Mouse (Mus musculus) common myeloid progenitor, adult 5-6 weeks (primary cell): ENCODE results near the gene Gabrr2. TPM values are rescaled to one million over a fixed set of nuclear protein-coding genes. Genes with fewer than 3 reads are reported as not detected.

Source experiments
- total RNA-seq: library from RNA; stranded (forward); fragments of 200-1000, 187-1606 nt; gene quantifications from 2 replicates; pipeline ENCODE4 v1.2.3, GENCODE M21; 2017

Gene Gabrr2
- total RNA-seq, 1 experiment from 2014 or later, result not detected

Other genes with a start within 250 kb of the Gabrr2 start
- gene Ankrd6, start 112.2 kb upstream of the Gabrr2 start, total RNA-seq, result 1.7 and 1.9 TPM in 2 replicates
- gene Rragd, start 80.0 kb upstream of the Gabrr2 start, total RNA-seq, result 0.18 TPM in 1 of 2 replicates, not detected in the other
- 42.0 and 53.7 TPM in 2 replicates for gene Ube2j1, start 31.6 kb upstream of the Gabrr2 start, total RNA-seq
- gene Gabrr1, start 69.5 kb downstream of the Gabrr2 start, total RNA-seq, result not detected in 2 replicates
- 1.4 and 1.6 TPM in 2 replicates for gene Pm20d2, start 126.7 kb downstream of the Gabrr2 start, total RNA-seq
- gene Srsf12, start 146.0 kb downstream of the Gabrr2 start, total RNA-seq, result 0.68 TPM in 1 of 2 replicates, not detected in the other
- 220 and 223 TPM in 2 replicates for gene Pnrc1, start 227.2 kb downstream of the Gabrr2 start, total RNA-seq
- gene Rngtt, start 247.3 kb downstream of the Gabrr2 start, total RNA-seq, result 29.5 and 46.5 TPM in 2 replicates